Mouse (Mus musculus): ENCODE results near the gene Fuom.

Gene Fuom

GRCm38 (mm10) chr7:140057413-140058407 is 44.5 kb downstream of the Fuom start:
- DNase-seq (ENCODE audit: low spot score in 2 of 2), result no peak

GRCm38 (mm10) chr7:140054124-140054523 is 48.1 kb downstream of the Fuom start:
- no peak for DNase-seq (ENCODE audit: low spot score in 2 of 2)

GRCm38 (mm10) chr7:140049115-140049689 is 53.0 kb downstream of the Fuom start:
- no peak for DNase-seq (ENCODE audit: low spot score in 2 of 2)

GRCm38 (mm10) chr7:140048361-140049114 is 53.7 kb downstream of the Fuom start, which contains the start of gene Msx3:
Gene Msx3, minus strand, starts transcription at chr7:140049089.
- no peak for DNase-seq (ENCODE audit: low spot score in 2 of 2)

- no peak for DNase-seq (ENCODE audit: low spot score in 2 of 2)
Measured at GRCm38 (mm10) chr7:140047811-140048311, 54.4 kb downstream of the Fuom start.

Data from heart, adult 9 months (tissue).